Mouse (Mus musculus) intestine, embryonic 15.5 days (tissue): Measurements from ENCODE around the gene Sh2d6. TPM values are rescaled to one million over a fixed set of nuclear protein-coding genes. Genes with fewer than 3 reads are reported as not detected.
"Not testable (repeated sequence)": the region's sequence is repeated elsewhere in the genome, so short reads cannot be mapped to it uniquely, and the experiment has no call there.

ENCODE experiments used
- ATAC-seq: fragments of 200-750 bp; cut with Nextera tagmentation; 2 replicates; pipeline ENCODE4 v1.8.0; 2017; ENCODE audit warnings: moderate TSS enrichment, moderate library complexity
- H3K27ac ChIP-seq: fragments of 300-500 bp; sonication (generic); 2 replicates; pipeline ENCODE4 v1.5.1; 2015; ENCODE audit warnings: mild to moderate bottlenecking, inconsistent platforms
- H3K27me3 ChIP-seq: fragments of 300-500 bp; sonication (generic); replicated peaks from 2 replicates; pipeline ENCODE4 v1.6.1; 2015; ENCODE audit warnings: inconsistent platforms
- H3K36me3 ChIP-seq: fragments of 300-500 bp; sonication (generic); 2 replicates; pipeline ENCODE4 v1.6.1; 2015; ENCODE audit warnings: inconsistent platforms
- H3K4me1 ChIP-seq: fragments of 300-500 bp; sonication (generic); replicated peaks from 2 replicates; pipeline ENCODE4 v1.6.1; 2015; ENCODE audit warnings: inconsistent platforms
- H3K4me2 ChIP-seq: fragments of 300-500 bp; sonication (generic); replicated peaks from 2 replicates; pipeline ENCODE4 v1.6.1; 2015; ENCODE audit warnings: mild to moderate bottlenecking, inconsistent platforms
- H3K4me3 ChIP-seq: fragments of 300-500 bp; sonication (generic); replicated peaks from 2 replicates; pipeline ENCODE4 v1.5.1; 2015; ENCODE audit warnings: inconsistent platforms
- H3K9ac ChIP-seq: fragments of 300-500 bp; sonication (generic); 2 replicates; pipeline ENCODE4 v1.6.1; 2015; ENCODE audit warnings: inconsistent platforms
- H3K9me3 ChIP-seq: fragments of 300-500 bp; sonication (generic); 2 replicates; pipeline ENCODE4 v1.6.1; 2016; ENCODE audit warnings: inconsistent platforms
- WGBS: fragments of 180-500 bp; shearing (Covaris S2); methylation state at CpG from one replicate; pipeline ENCODE4 v1.1.7; 2015; 5-methylcytosine and 5-hydroxymethylcytosine counted together
- polyA plus RNA-seq: library from polyadenylated mRNA; unstranded; fragments of >200 nt; fragmentation: Nextera tagmentation; extraction: Ambion mirVana; gene quantifications from 2 replicates; pipeline ENCODE4 v1.2.1, GENCODE M21; 2015

The Sh2d6 gene
- polyA plus RNA-seq, 1 experiment from 2014 or later = 0.16 TPM

GRCm38 (mm10) chr6:72487282-72487681, 34.2 kb downstream of the Sh2d6 start:
- no peak overlapping the region for H3K4me2 ChIP-seq
- H3K27ac ChIP-seq = no peak overlapping the region
- H3K27me3 ChIP-seq = no peaks in the 10 kb centered on the region
- H3K9ac ChIP-seq = no peak overlapping the region
- H3K4me1 ChIP-seq = 0 out of 2 replicates have a peak, but pooled peaks cover 3% of the 10 kb centered on the region
- no peaks in the 10 kb centered on the region for H3K9me3 ChIP-seq
- 52% methylated on average over 3 of the region's 3 CpGs for WGBS
- no peak for ATAC-seq
- no peaks in the 10 kb centered on the region for H3K36me3 ChIP-seq
- no peak overlapping the region for H3K4me3 ChIP-seq

GRCm38 (mm10) chr6:72486307-72486706, 35.2 kb downstream of the Sh2d6 start:
- Histone ChIP-seq H3K9ac (no peak overlapping the region), H3K4me2 (no peak overlapping the region), H3K4me1 (0 out of 2 replicates have a peak, but pooled peaks cover under 1% of the 10 kb centered on the region), H3K27ac (no peak overlapping the region), H3K36me3 (no peaks in the 10 kb centered on the region), H3K9me3 (no peaks in the 10 kb centered on the region), H3K4me3 (no peak overlapping the region), H3K27me3 (no peaks in the 10 kb centered on the region)
- WGBS = 90% methylated on average over 6 of the region's 6 CpGs
- no peak for ATAC-seq

GRCm38 (mm10) chr6:72484887-72485286, 36.6 kb downstream of the Sh2d6 start:
- H3K4me2 ChIP-seq = no peak overlapping the region
- no peaks in the 10 kb centered on the region for H3K27me3 ChIP-seq
- no peaks in the 10 kb centered on the region for H3K36me3 ChIP-seq
- no peak overlapping the region for H3K9ac ChIP-seq
- H3K27ac ChIP-seq = no peak overlapping the region
- no peak for ATAC-seq
- no peak overlapping the region for H3K4me3 ChIP-seq
- H3K9me3 ChIP-seq = no peaks in the 10 kb centered on the region
- no peaks in the 10 kb centered on the region for H3K4me1 ChIP-seq
- WGBS = 54% methylated on average over 4 of the region's 4 CpGs

- no peak overlapping the region for H3K9ac ChIP-seq
- WGBS = 55% methylated on average over 2 of the region's 2 CpGs
- no peak overlapping the region for H3K4me2 ChIP-seq
- ATAC-seq = no peak
- H3K27me3 ChIP-seq = no peaks in the 10 kb centered on the region
- no peaks in the 10 kb centered on the region for H3K9me3 ChIP-seq
- no peaks in the 10 kb centered on the region for H3K4me1 ChIP-seq
- H3K4me3 ChIP-seq = no peak overlapping the region
- no peaks in the 10 kb centered on the region for H3K36me3 ChIP-seq
- no peak overlapping the region for H3K27ac ChIP-seq
These were observed 39.4 kb downstream of the Sh2d6 start for GRCm38 (mm10) chr6:72482156-72482555.

GRCm38 (mm10) chr6:72480422-72480702, 41.1 kb downstream of the Sh2d6 start:
- H3K4me2 ChIP-seq = no peak overlapping the region
- H3K4me3 ChIP-seq = no peak overlapping the region
- H3K4me1 ChIP-seq = peaks cover 2% of the 10 kb centered on the region; the same call in 1 of the 2 replicates
- H3K36me3 ChIP-seq = no peaks in the 10 kb centered on the region
- no peak overlapping the region for H3K27ac ChIP-seq
- H3K27me3 ChIP-seq = no peaks in the 10 kb centered on the region
- ATAC-seq = peak; percentile 17; the same call in 1 of the 2 replicates
- no peak overlapping the region for H3K9ac ChIP-seq
- H3K9me3 ChIP-seq = no peaks in the 10 kb centered on the region
- 53% methylated on average over 2 of the region's 2 CpGs for WGBS

- Histone ChIP-seq H3K4me1 (peaks cover 3% of the 10 kb centered on the region; the same call in 1 of the 2 replicates), H3K27ac (no peak overlapping the region), H3K27me3 (no peaks in the 10 kb centered on the region), H3K9ac (no peak overlapping the region), H3K9me3 (no peaks in the 10 kb centered on the region), H3K4me2 (no peak overlapping the region), H3K36me3 (no peaks in the 10 kb centered on the region), H3K4me3 (no peak overlapping the region)
- WGBS = 74% methylated on average over 12 of the region's 12 CpGs
- 0 out of 2 replicates have a peak, but pooled peaks have one; percentile 31 for ATAC-seq
These were observed 41.7 kb downstream of the Sh2d6 start for GRCm38 (mm10) chr6:72479645-72480421.

GRCm38 (mm10) chr6:72478691-72479090, 42.8 kb downstream of the Sh2d6 start:
- not testable (repeated sequence) for ATAC-seq, H3K4me1 ChIP-seq, H3K27ac ChIP-seq

GRCm38 (mm10) chr6:72477621-72478020, 43.9 kb downstream of the Sh2d6 start:
- no peak for ATAC-seq
- Histone ChIP-seq H3K9me3 (no peaks in the 10 kb centered on the region), H3K9ac (no peak overlapping the region), H3K4me1 (peaks cover 6% of the 10 kb centered on the region; the same call in 1 of the 2 replicates), H3K36me3 (no peaks in the 10 kb centered on the region), H3K4me3 (no peak overlapping the region), H3K4me2 (no peak overlapping the region), H3K27me3 (no peaks in the 10 kb centered on the region), H3K27ac (no peak overlapping the region)
- 91% methylated on average over 3 of the region's 3 CpGs for WGBS

More at GRCm38 (mm10) chr6:72478691-72479090, 42.8 kb downstream of the Sh2d6 start:
- H3K9ac ChIP-seq, H3K4me3 ChIP-seq, H3K36me3 ChIP-seq, H3K4me2 ChIP-seq, H3K27me3 ChIP-seq, H3K9me3 ChIP-seq: not testable (repeated sequence)
- WGBS = 89% methylated on average over 3 of the region's 3 CpGs

GRCm38 (mm10) chr6:72476836-72477235, 44.7 kb downstream of the Sh2d6 start:
- Histone ChIP-seq H3K36me3 (no peaks in the 10 kb centered on the region), H3K4me3 (no peak overlapping the region), H3K9ac (no peak overlapping the region), H3K27me3 (no peaks in the 10 kb centered on the region), H3K27ac (no peak overlapping the region), H3K9me3 (no peaks in the 10 kb centered on the region), H3K4me1 (peaks cover 6% of the 10 kb centered on the region; the same call in 1 of the 2 replicates), H3K4me2 (no peak overlapping the region)
- WGBS = 92% methylated on average over 5 of the region's 5 CpGs
- ATAC-seq = no peak

- H3K4me1 ChIP-seq = peaks cover 6% of the 10 kb centered on the region; the same call in 1 of the 2 replicates
- H3K36me3 ChIP-seq = no peaks in the 10 kb centered on the region
- H3K9ac ChIP-seq = no peak overlapping the region
- H3K9me3 ChIP-seq = no peaks in the 10 kb centered on the region
- H3K27me3 ChIP-seq = no peaks in the 10 kb centered on the region
- no peak overlapping the region for H3K4me2 ChIP-seq
- whole genome bisulfite sequencing = 80% methylated on average over 4 of the region's 4 CpGs
- ATAC-seq = no peak
- no peak overlapping the region for H3K27ac ChIP-seq
- H3K4me3 ChIP-seq = no peak overlapping the region
These were observed 46.1 kb downstream of the Sh2d6 start for GRCm38 (mm10) chr6:72475221-72475985.

GRCm38 (mm10) chr6:72473264-72474041, 48.1 kb downstream of the Sh2d6 start:
- Histone ChIP-seq H3K4me1 (peaks cover 6% of the 10 kb centered on the region; the same call in 1 of the 2 replicates), H3K27me3 (no peaks in the 10 kb centered on the region), H3K27ac (peak overlapping the region; percentile 57), H3K9ac (no peak overlapping the region), H3K9me3 (no peaks in the 10 kb centered on the region), H3K4me3 (no peak overlapping the region), H3K4me2 (no peak overlapping the region), H3K36me3 (no peaks in the 10 kb centered on the region)
- WGBS = 36% methylated on average over 14 of the region's 14 CpGs
- peak; percentile 69 for ATAC-seq

- H3K36me3 ChIP-seq = no peaks in the 10 kb centered on the region
- no peak overlapping the region for H3K4me3 ChIP-seq
- H3K9me3 ChIP-seq = no peaks in the 10 kb centered on the region
- no peak overlapping the region for H3K27ac ChIP-seq
- no peak overlapping the region for H3K9ac ChIP-seq
- peaks cover 9% of the 10 kb centered on the region; the same call in 1 of the 2 replicates for H3K4me1 ChIP-seq
- ATAC-seq = peak; percentile 28; the same call in 1 of the 2 replicates
- H3K27me3 ChIP-seq = no peaks in the 10 kb centered on the region
- H3K4me2 ChIP-seq = no peak overlapping the region
- 61% methylated on average over 4 of the region's 4 CpGs for WGBS
These were observed 55.3 kb downstream of the Sh2d6 start for GRCm38 (mm10) chr6:72466171-72466570.
